Mouse (Mus musculus) forebrain, embryonic 14.5 days (tissue): Measurements from ENCODE around the gene Tcp11. TPM values are rescaled to one million over a fixed set of nuclear protein-coding genes. Genes with fewer than 3 reads are reported as not detected.
A peak's percentile ranks its signal among the peaks of the same experiment; 100 is the strongest.

Experiments
- ATAC-seq: fragments of 200-750 bp; cut with Nextera tagmentation; 2 replicates; pipeline ENCODE4 v1.8.0; 2017; ENCODE audit warnings: mild to moderate bottlenecking, moderate library complexity
- DNase-seq: peaks from one replicate; pipeline ENCODE4 v3.0.0-alpha.2; 2015; ENCODE audit warnings: low spot score
- H3K27ac ChIP-seq: fragments of 300-500 bp; sonication (generic); 2 replicates; pipeline ENCODE4 v1.5.1; 2014; ENCODE audit warnings: low read depth, mild to moderate bottlenecking, control low read depth, low read length, moderate library complexity
- H3K27me3 ChIP-seq: fragments of 300-500 bp; sonication (generic); replicated peaks from 2 replicates; pipeline ENCODE4 v1.6.1; 2014; ENCODE audit warnings: low read length, control low read depth, mixed read lengths; ENCODE audit not compliant: control insufficient read depth, insufficient read depth
- H3K36me3 ChIP-seq: fragments of 300-500 bp; sonication (generic); 2 replicates; pipeline ENCODE4 v1.6.1; 2014; ENCODE audit warnings: low read length, control low read depth; ENCODE audit not compliant: control insufficient read depth, insufficient read depth
- H3K4me1 ChIP-seq: fragments of 300-500 bp; sonication (generic); 2 replicates; pipeline ENCODE4 v1.6.1; 2014; ENCODE audit warnings: antibody characterized with exemption, low read length, control low read depth; ENCODE audit not compliant: control insufficient read depth, insufficient read depth
- H3K4me2 ChIP-seq: fragments of 300-500 bp; sonication (generic); 2 replicates; pipeline ENCODE4 v1.6.1; 2014; ENCODE audit warnings: mild to moderate bottlenecking, control low read depth, low read length
- H3K4me3 ChIP-seq: fragments of 300-500 bp; sonication (generic); 2 replicates; pipeline ENCODE4 v1.5.1; 2014; ENCODE audit warnings: low read depth, low read length, control low read depth
- H3K9ac ChIP-seq: fragments of 300-500 bp; sonication (generic); 2 replicates; pipeline ENCODE4 v1.6.1; 2014; ENCODE audit warnings: mild to moderate bottlenecking, low read length, control low read depth, moderate library complexity
- H3K9me3 ChIP-seq: fragments of 300-500 bp; sonication (generic); replicated peaks from 2 replicates; pipeline ENCODE4 v1.6.1; 2016; ENCODE audit warnings: low read length, control low read depth, mixed read lengths; ENCODE audit not compliant: control insufficient read depth
- WGBS: fragments of 180-500 bp; shearing (Covaris S2); extraction: QIAGEN DNeasy Blood & Tissue Kit; methylation state at CpG from one replicate; pipeline ENCODE4 v1.1.7; 2014; 5-methylcytosine and 5-hydroxymethylcytosine counted together
- polyA plus RNA-seq: library from polyadenylated mRNA; unstranded; fragments of >200 nt; fragmentation: Nextera tagmentation; extraction: Ambion mirVana; gene quantifications from 2 replicates; pipeline ENCODE4 v1.2.1, GENCODE M21; 2014

The Tcp11 gene
- polyA plus RNA-seq, 1 experiment from 2014 or later = 1.6 TPM

GRCm38 (mm10) chr17:28042299-28042771 lies 38.1 kb downstream of the Tcp11 start:
- WGBS = 29% methylated on average over 23 of the region's 23 CpGs
- no peaks in the 10 kb centered on the region for H3K9me3 ChIP-seq
- peak overlapping the region; percentile 86 for H3K27ac ChIP-seq
- ATAC-seq (peak; percentile 80), DNase-seq (peak; percentile 85)
- H3K36me3 ChIP-seq = peaks cover 19% of the 10 kb centered on the region; the same call in 1 of the 2 replicates
- H3K9ac ChIP-seq = peak overlapping the region; percentile 69
- peak overlapping the region; percentile 32 for H3K4me3 ChIP-seq
- peaks cover 33% of the 10 kb centered on the region for H3K4me1 ChIP-seq
- no peaks in the 10 kb centered on the region for H3K27me3 ChIP-seq
- H3K4me2 ChIP-seq = peak overlapping the region; percentile 54

GRCm38 (mm10) chr17:28041298-28041697 lies 39.1 kb downstream of the Tcp11 start:
- Histone ChIP-seq H3K9me3 (no peaks in the 10 kb centered on the region), H3K36me3 (peaks cover 14% of the 10 kb centered on the region; the same call in 1 of the 2 replicates), H3K4me1 (peaks cover 36% of the 10 kb centered on the region), H3K9ac (peak overlapping the region; percentile 69), H3K27me3 (no peaks in the 10 kb centered on the region), H3K4me2 (peak overlapping the region; percentile 54), H3K27ac (peak overlapping the region; percentile 86), H3K4me3 (peak overlapping the region; percentile 32)
- WGBS = 55% methylated on average over 13 of the region's 13 CpGs
- DNase-seq (no peak), ATAC-seq (no peak)

DNA sequence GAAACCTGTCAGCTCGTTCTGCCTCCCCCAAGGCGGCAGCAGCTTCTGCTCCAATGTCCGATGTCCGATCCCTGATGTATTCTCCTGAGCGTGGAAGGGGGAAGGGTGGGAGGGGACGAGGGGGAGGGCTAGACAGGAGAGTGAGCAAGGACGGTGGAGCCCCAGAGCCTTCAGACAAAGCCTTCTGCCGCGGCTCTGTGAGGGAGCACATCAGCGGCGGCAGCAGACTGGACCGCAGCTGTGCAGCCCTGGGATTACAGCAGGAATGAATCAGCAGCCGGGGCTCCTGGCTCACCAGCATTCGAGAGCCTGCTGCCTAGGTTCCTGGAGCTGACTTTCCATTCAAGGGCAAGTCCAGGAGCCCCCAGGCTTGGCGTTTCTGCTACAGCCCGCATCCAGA lies 39.8 kb downstream of the Tcp11 start:
- Histone ChIP-seq H3K9me3 (no peaks in the 10 kb centered on the region), H3K27ac (peak overlapping the region; percentile 86), H3K27me3 (no peaks in the 10 kb centered on the region), H3K4me1 (peaks cover 36% of the 10 kb centered on the region), H3K9ac (peak overlapping the region; percentile 69), H3K4me3 (peak overlapping the region; percentile 32), H3K4me2 (peak overlapping the region; percentile 54), H3K36me3 (0 out of 2 replicates have a peak, but pooled peaks cover 14% of the 10 kb centered on the region)
- peak; percentile 78 for DNase-seq
- WGBS = 12% methylated on average over 16 of the region's 16 CpGs
- ATAC-seq = peak; percentile 68

DNA sequence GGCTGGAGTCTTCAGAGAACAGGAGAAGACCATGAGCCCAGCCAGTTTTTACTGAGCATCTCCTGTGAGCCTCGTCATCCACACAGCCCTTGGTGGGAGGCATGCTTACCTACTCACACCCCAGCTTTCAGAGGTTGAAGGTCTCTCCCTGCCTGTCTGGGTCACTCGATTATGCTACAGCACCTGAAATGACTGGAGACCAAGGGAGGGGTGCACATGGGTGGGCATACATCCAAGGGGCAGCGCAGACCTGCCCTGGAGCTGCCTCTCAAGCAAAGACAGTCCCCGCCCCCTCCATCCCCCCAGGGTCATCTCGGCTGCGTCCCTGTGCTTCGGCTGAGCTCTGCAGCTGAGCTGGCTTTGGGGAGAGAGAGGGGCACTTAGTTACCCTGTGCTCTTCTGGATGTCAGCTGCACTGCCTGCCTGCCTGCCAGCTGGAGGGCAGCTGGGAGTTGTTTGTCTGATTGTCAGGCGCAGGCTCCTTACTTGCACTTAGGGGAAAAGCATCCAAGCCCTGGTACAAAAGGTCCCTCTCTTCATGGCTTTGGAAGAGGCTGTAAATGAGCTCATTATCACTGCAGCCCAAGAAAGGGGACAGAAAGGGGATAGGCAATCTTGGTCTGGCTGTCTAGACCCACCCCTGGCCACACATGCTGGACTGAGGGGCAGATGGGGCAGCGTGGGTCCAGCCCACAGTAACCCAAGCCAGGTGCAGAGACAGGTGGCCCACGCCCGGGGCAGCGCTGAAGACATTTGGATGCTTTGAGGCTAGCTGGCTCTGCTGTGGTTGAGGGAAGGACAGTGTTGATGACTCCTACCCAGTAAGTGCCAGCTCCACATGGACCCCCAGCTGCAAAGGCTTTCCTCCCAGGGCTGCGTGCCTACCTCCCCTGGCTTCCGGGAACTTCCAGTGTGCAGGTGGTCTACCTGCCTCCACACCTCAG lies 43.4 kb downstream of the Tcp11 start:
- ATAC-seq (peak; percentile 60), DNase-seq (peak; percentile 81)
- H3K36me3 ChIP-seq = 0 out of 2 replicates have a peak, but pooled peaks cover 3% of the 10 kb centered on the region
- H3K27me3 ChIP-seq = no peaks in the 10 kb centered on the region
- 60% methylated on average over 14 of the region's 14 CpGs for WGBS
- 0 out of 2 replicates have a peak overlapping the region, but pooled peaks have one; percentile 9 for H3K9ac ChIP-seq
- H3K9me3 ChIP-seq = no peaks in the 10 kb centered on the region
- H3K27ac ChIP-seq = peak overlapping the region; percentile 79
- peaks cover 39% of the 10 kb centered on the region for H3K4me1 ChIP-seq
- no peak overlapping the region for H3K4me2 ChIP-seq
- H3K4me3 ChIP-seq = no peak overlapping the region

DNA sequence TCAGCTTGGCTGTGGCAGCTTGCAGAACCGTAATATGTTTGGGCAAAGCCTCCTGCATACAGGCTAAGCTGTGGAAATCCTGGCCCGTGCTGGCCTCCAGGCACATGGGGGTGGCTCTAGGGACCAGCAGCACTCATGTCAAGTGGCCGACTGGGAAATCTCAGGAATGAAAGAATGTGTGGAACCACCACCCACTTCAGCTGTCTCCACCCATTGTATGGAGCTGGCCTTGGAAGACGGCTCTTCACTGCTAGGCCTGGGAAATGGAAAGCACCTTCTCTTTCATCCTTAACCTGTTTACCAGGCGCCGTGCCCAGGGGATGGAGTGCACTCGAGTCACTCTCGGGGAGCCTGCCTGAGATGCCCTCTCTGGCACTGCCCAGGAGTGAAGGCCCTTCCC lies 45.5 kb downstream of the Tcp11 start:
- Histone ChIP-seq H3K9ac (no peak overlapping the region), H3K27ac (0 out of 2 replicates have a peak overlapping the region, but pooled peaks have one; percentile 9), H3K36me3 (0 out of 2 replicates have a peak, but pooled peaks cover 3% of the 10 kb centered on the region), H3K27me3 (no peaks in the 10 kb centered on the region), H3K9me3 (no peaks in the 10 kb centered on the region), H3K4me2 (no peak overlapping the region), H3K4me3 (no peak overlapping the region), H3K4me1 (peaks cover 24% of the 10 kb centered on the region)
- no peak for DNase-seq
- WGBS = 75% methylated on average over 8 of the region's 8 CpGs
- no peak for ATAC-seq

DNA sequence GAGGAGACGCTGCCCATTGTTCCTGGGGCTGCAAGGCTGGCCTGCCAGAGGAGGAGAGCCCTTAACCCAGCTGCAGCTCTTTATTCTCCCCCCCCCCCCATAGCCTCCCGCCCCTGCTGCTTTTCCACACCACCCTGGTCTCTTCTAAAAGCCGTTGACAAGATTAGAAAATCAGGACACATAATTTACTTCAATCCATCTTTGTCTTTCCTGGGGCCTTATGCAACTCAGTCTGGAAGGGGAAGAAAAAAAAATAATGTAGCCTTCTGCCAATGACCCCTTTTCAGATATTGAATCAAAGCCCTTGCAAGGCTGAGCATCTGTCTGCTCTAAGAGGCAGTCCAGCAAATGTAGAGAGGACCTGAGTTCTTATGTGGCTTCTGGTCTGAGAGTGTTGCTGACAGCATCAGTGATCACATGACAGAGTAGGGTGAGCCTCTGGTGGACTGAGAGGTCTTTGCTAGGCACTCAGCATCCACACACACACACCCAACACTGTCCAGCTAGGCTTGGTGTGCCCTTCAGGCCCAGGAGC lies 47.3 kb downstream of the Tcp11 start:
- Histone ChIP-seq H3K4me2 (no peak overlapping the region), H3K27me3 (no peaks in the 10 kb centered on the region), H3K36me3 (no peaks in the 10 kb centered on the region), H3K9ac (peak overlapping the region; percentile 56), H3K9me3 (no peaks in the 10 kb centered on the region), H3K27ac (peak overlapping the region; percentile 78), H3K4me3 (no peak overlapping the region), H3K4me1 (peaks cover 24% of the 10 kb centered on the region)
- 7% methylated on average over 3 of the region's 3 CpGs for WGBS
- DNase-seq (no peak), ATAC-seq (no peak)

GRCm38 (mm10) chr17:28032219-28032618 lies 48.2 kb downstream of the Tcp11 start:
- Histone ChIP-seq H3K9me3 (no peaks in the 10 kb centered on the region), H3K9ac (peak overlapping the region; percentile 56), H3K4me1 (peaks cover 18% of the 10 kb centered on the region), H3K4me3 (no peak overlapping the region), H3K4me2 (no peak overlapping the region), H3K27ac (peak overlapping the region; percentile 78), H3K27me3 (no peaks in the 10 kb centered on the region), H3K36me3 (no peaks in the 10 kb centered on the region)
- ATAC-seq (no peak), DNase-seq (no peak)
- WGBS = 45% methylated on average over 10 of the region's 10 CpGs

GRCm38 (mm10) chr17:28031281-28031941 lies 49.0 kb downstream of the Tcp11 start:
- Histone ChIP-seq H3K9ac (no peak overlapping the region; the same call in none of the 2 replicates), H3K27ac (no peak overlapping the region), H3K4me1 (peaks cover 19% of the 10 kb centered on the region), H3K9me3 (no peaks in the 10 kb centered on the region), H3K27me3 (no peaks in the 10 kb centered on the region), H3K36me3 (no peaks in the 10 kb centered on the region), H3K4me2 (no peak overlapping the region), H3K4me3 (no peak overlapping the region)
- DNase-seq = no peak
- no peak for ATAC-seq
- 87% methylated on average over 9 of the region's 9 CpGs for WGBS
